Mouse (Mus musculus) liver, postnatal 0 days (tissue): ENCODE data around the gene Cenpf.

Source experiments
- CTCF ChIP-seq: sonication (generic); IDR thresholded peaks from 2 replicates; pipeline ENCODE4 v1.5.1; 2016; ENCODE audit warnings: antibody characterized with exemption, low read depth
- EP300 ChIP-seq: IDR thresholded peaks from 2 replicates; pipeline ENCODE4 v1.6.1; 2016; ENCODE audit warnings: antibody characterized with exemption, low read depth, mild to moderate bottlenecking

GRCm38 (mm10) chr1:189675953-189676352 lies 11.9 kb downstream of the Cenpf start:
- TF ChIP-seq CTCF = no peak
- no peak for TF ChIP-seq EP300
